Mouse (Mus musculus): ENCODE measurements at regions not wholly inside any gene's neighbourhood (a gene's known extent, or its start where the extent isn't known, plus 50 kb on each side); places are given as distances from the start of the nearest gene placed in this dataset.
A peak's percentile ranks its signal among the peaks of the same experiment; 100 is the strongest.
"Not testable (repeated sequence)": the region's sequence is repeated elsewhere in the genome, so short reads cannot be mapped to it uniquely, and the experiment has no call there.

- peak; percentile 83 for DNase-seq (ENCODE audit: low read depth, low spot score)
Observed at GRCm38 (mm10) chr13:3035291-3035690, 502.6 kb upstream of the Gdi2 start.

- not testable (repeated sequence) for DNase-seq (ENCODE audit: low read depth, low spot score)
Observed at GRCm38 (mm10) chr13:3037010-3037409, 500.9 kb upstream of the Gdi2 start.

- DNase-seq (ENCODE audit: low read depth, low spot score), result peak; percentile 70
Observed at GRCm38 (mm10) chr13:3046381-3047105, 491.3 kb upstream of the Gdi2 start.

GRCm38 (mm10) chr13:3083480-3083879, 454.4 kb upstream of the Gdi2 start:
- DNase-seq (ENCODE audit: low read depth, low spot score), result not testable (repeated sequence)

- not testable (repeated sequence) for DNase-seq (ENCODE audit: low read depth, low spot score)
Observed at GRCm38 (mm10) chr13:3089971-3090370, 447.9 kb upstream of the Gdi2 start.

- DNase-seq (ENCODE audit: low read depth, low spot score), result not testable (repeated sequence)
Observed at GRCm38 (mm10) chr13:3106543-3106942, 431.3 kb upstream of the Gdi2 start.

GRCm38 (mm10) chr13:3128150-3128549, 409.7 kb upstream of the Gdi2 start:
- DNase-seq (ENCODE audit: low read depth, low spot score), result peak; percentile 2

- DNase-seq (ENCODE audit: low read depth, low spot score), result not testable (repeated sequence)
Observed at GRCm38 (mm10) chr13:3137281-3137680, 400.6 kb upstream of the Gdi2 start.

- peak; percentile 10 for DNase-seq (ENCODE audit: low read depth, low spot score)
Observed at GRCm38 (mm10) chr13:3138698-3139097, 399.2 kb upstream of the Gdi2 start.

GRCm38 (mm10) chr13:3145513-3145912, 392.4 kb upstream of the Gdi2 start:
- DNase-seq (ENCODE audit: low read depth, low spot score), result not testable (repeated sequence)

Measured in brain, adult 2 months (tissue).